Mouse (Mus musculus) spleen, postnatal 0 days (tissue): ENCODE data around the gene Rps3a1. TPM values are rescaled to one million over a fixed set of nuclear protein-coding genes. Genes with fewer than 3 reads are reported as not detected.

Experiments used
- polyA plus RNA-seq: library from polyadenylated mRNA; unstranded; fragments of >200 nt; fragmentation: Nextera tagmentation; extraction: Ambion mirVana; gene quantifications from 2 replicates; pipeline ENCODE4 v1.2.1, GENCODE M21; 2015

Rps3a1 gene
- polyA plus RNA-seq, result 1,512 and 1,572 TPM in 2 replicates

DNA sequence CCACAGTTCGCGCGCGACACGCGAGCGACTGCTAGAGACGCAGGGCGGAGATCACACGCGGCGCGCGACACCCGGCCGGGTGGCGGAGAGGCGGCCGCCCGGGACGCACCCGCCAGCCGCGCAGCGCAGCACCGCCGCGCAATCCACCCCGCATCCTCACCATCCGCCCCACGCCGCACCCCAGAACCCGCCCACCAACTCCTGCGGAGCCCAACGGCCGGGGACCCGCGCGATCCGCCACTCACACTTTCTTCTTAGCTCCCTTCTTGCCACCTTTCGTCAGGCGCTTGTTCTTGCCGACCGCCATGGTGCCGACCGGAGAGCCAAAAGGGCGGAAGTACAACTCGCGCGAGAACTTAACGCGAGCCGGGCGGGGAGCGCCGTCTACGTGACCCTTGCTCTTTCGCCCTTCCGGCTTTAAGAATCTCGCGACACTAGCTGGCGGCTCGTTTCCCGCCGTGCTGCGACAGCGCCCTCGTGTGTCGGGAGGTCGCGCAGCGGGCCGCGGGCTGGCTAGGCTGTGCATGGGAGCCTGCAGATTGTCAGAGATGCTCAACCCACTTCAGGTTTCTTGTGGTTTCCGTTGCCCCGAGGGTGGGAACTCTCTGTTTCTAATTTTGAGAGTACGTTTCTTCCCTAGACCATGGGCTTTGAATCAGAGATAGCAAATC lies at the start of gene Rps3a1:
Gene Rps3a1 (minus strand): TSS at position 440 of the 671 bp plus-strand sequence.

Other genes starting within 250 kb of the Rps3a1 start
- gene Sh3d19, start 171.6 kb downstream of the Rps3a1 start, polyA plus RNA-seq, result 5.1 and 7.1 TPM in 2 replicates
- gene Prss48, start 140.2 kb downstream of the Rps3a1 start, polyA plus RNA-seq, result not detected in 2 replicates
- 3.8 and 4.5 TPM in 2 replicates for gene Lrba, start 82.0 kb upstream of the Rps3a1 start, polyA plus RNA-seq